Mouse (Mus musculus) urinary bladder, adult 2 months (tissue): ENCODE measurements around the gene Cacna2d3. TPM values are rescaled to one million over a fixed set of nuclear protein-coding genes. Genes with fewer than 3 reads are reported as not detected.

ENCODE experiments used
- DNase-seq: peaks from one replicate; pipeline ENCODE4 v3.0.0; 2022; ENCODE audit warnings: low spot score
- polyA plus RNA-seq: library from polyadenylated mRNA; depleted of rRNA; stranded (reverse); fragments of >200 nt; gene quantifications from 2 replicates; pipeline ENCODE4 v1.2.3, GENCODE M21; 2012

The Cacna2d3 gene
- polyA plus RNA-seq, 1 experiment, result 4.0 TPM

GRCm38 (mm10) chr14:29643217-29643616 is 78.4 kb downstream of the Cacna2d3 start:
- DNase-seq, result no peak

GRCm38 (mm10) chr14:29639266-29639665 is 82.4 kb downstream of the Cacna2d3 start:
- DNase-seq, result no peak

GRCm38 (mm10) chr14:29628213-29628612 is 93.5 kb downstream of the Cacna2d3 start:
- no peak for DNase-seq

- DNase-seq, result no peak
These were observed 109.2 kb downstream of the Cacna2d3 start for GRCm38 (mm10) chr14:29612436-29612835.

GRCm38 (mm10) chr14:29608761-29609160 is 112.9 kb downstream of the Cacna2d3 start:
- no peak for DNase-seq

- no peak for DNase-seq
These were observed 122.2 kb downstream of the Cacna2d3 start for GRCm38 (mm10) chr14:29599428-29599827.

- no peak for DNase-seq
These were observed 128.8 kb downstream of the Cacna2d3 start for GRCm38 (mm10) chr14:29592896-29593295.

- DNase-seq, result no peak
These were observed 132.0 kb downstream of the Cacna2d3 start for GRCm38 (mm10) chr14:29589628-29590027.

GRCm38 (mm10) chr14:29581961-29582360 is 139.7 kb downstream of the Cacna2d3 start:
- DNase-seq, result no peak

- no peak for DNase-seq
These were observed 143.9 kb downstream of the Cacna2d3 start for GRCm38 (mm10) chr14:29577786-29578185.

GRCm38 (mm10) chr14:29575551-29575950 is 146.1 kb downstream of the Cacna2d3 start:
- no peak for DNase-seq

- DNase-seq, result no peak
These were observed 159.0 kb downstream of the Cacna2d3 start for GRCm38 (mm10) chr14:29562704-29563103.

- DNase-seq, result no peak
These were observed 160.4 kb downstream of the Cacna2d3 start for GRCm38 (mm10) chr14:29561122-29561834.

GRCm38 (mm10) chr14:29558440-29558839 is 163.2 kb downstream of the Cacna2d3 start:
- DNase-seq, result no peak

- no peak for DNase-seq
These were observed 165.5 kb downstream of the Cacna2d3 start for GRCm38 (mm10) chr14:29556152-29556551.

- DNase-seq, result no peak
These were observed 169.2 kb downstream of the Cacna2d3 start for GRCm38 (mm10) chr14:29552471-29552870.

- no peak for DNase-seq
These were observed 173.0 kb downstream of the Cacna2d3 start for GRCm38 (mm10) chr14:29548646-29549045.

GRCm38 (mm10) chr14:29530516-29530915 is 191.1 kb downstream of the Cacna2d3 start:
- DNase-seq, result no peak

GRCm38 (mm10) chr14:29528696-29529095 is 193.0 kb downstream of the Cacna2d3 start:
- no peak for DNase-seq

- DNase-seq, result no peak
These were observed 201.7 kb downstream of the Cacna2d3 start for GRCm38 (mm10) chr14:29519751-29520669.

- DNase-seq, result no peak
These were observed 219.0 kb downstream of the Cacna2d3 start for GRCm38 (mm10) chr14:29502667-29503066.

- DNase-seq, result no peak
These were observed 222.9 kb downstream of the Cacna2d3 start for GRCm38 (mm10) chr14:29498546-29499290.
